Mouse (Mus musculus): ENCODE measurements at regions not wholly inside any gene's neighbourhood (a gene's known extent, or its start where the extent isn't known, plus 50 kb on each side); places are given as distances from the start of the nearest gene placed in this dataset.

- Histone ChIP-seq H3K4me3 (replicated peaks; ENCODE audit: extremely low read depth, low read depth, low read length) (no peak overlapping the region), H3K4me1 (ENCODE audit: control insufficient read depth, insufficient read depth, low read length) (no peaks in the 10 kb centered on the region)
- 62% methylated on average over 7 of the region's 7 CpGs for WGBS
- no peak for DNase-seq
- no peak for TF ChIP-seq POLR2A (IDR thresholded peaks at IDR 0.05; ENCODE audit: borderline replicate concordance, extremely low read depth, low read depth, low read length)
- no peak for TF ChIP-seq CTCF (IDR thresholded peaks at IDR 0.05; ENCODE audit: insufficient read depth, low read length)
These were observed 390.9 kb downstream of the Adamts20 start for GRCm38 (mm10) chr15:94074161-94074950.

GRCm38 (mm10) chr15:94067721-94068120, 397.5 kb downstream of the Adamts20 start:
- no peak for DNase-seq
- Histone ChIP-seq H3K4me3 (replicated peaks; ENCODE audit: extremely low read depth, low read depth, low read length) (no peak overlapping the region), H3K4me1 (ENCODE audit: control insufficient read depth, insufficient read depth, low read length) (no peaks in the 10 kb centered on the region)
- no peak for TF ChIP-seq POLR2A (IDR thresholded peaks at IDR 0.05; ENCODE audit: borderline replicate concordance, extremely low read depth, low read depth, low read length)
- TF ChIP-seq CTCF (IDR thresholded peaks at IDR 0.05; ENCODE audit: insufficient read depth, low read length): no peak
- WGBS: 76% methylated on average over 3 of the region's 3 CpGs

GRCm38 (mm10) chr15:94049638-94050273, 415.5 kb downstream of the Adamts20 start:
- no peak for DNase-seq
- TF ChIP-seq POLR2A (IDR thresholded peaks at IDR 0.05; ENCODE audit: borderline replicate concordance, extremely low read depth, low read depth, low read length) (no peak), CTCF (IDR thresholded peaks at IDR 0.05; ENCODE audit: insufficient read depth, low read length) (no peak)
- WGBS: 42% methylated on average over 5 of the region's 5 CpGs
- Histone ChIP-seq H3K4me3 (replicated peaks; ENCODE audit: extremely low read depth, low read depth, low read length) (no peak overlapping the region), H3K4me1 (ENCODE audit: control insufficient read depth, insufficient read depth, low read length) (no peaks in the 10 kb centered on the region)

GRCm38 (mm10) chr15:94046186-94046585, 419.0 kb downstream of the Adamts20 start:
- 79% methylated on average over 6 of the region's 6 CpGs for WGBS
- no peak for TF ChIP-seq CTCF (IDR thresholded peaks at IDR 0.05; ENCODE audit: insufficient read depth, low read length)
- no peak for TF ChIP-seq POLR2A (IDR thresholded peaks at IDR 0.05; ENCODE audit: borderline replicate concordance, extremely low read depth, low read depth, low read length)
- Histone ChIP-seq H3K4me1 (ENCODE audit: control insufficient read depth, insufficient read depth, low read length) (no peaks in the 10 kb centered on the region), H3K4me3 (replicated peaks; ENCODE audit: extremely low read depth, low read depth, low read length) (no peak overlapping the region)
- DNase-seq: no peak

- Histone ChIP-seq H3K4me3 (replicated peaks; ENCODE audit: extremely low read depth, low read depth, low read length) (peak overlapping the region; percentile 14), H3K4me1 (ENCODE audit: control insufficient read depth, insufficient read depth, low read length) (no peaks in the 10 kb centered on the region)
- DNase-seq: no peak
- TF ChIP-seq POLR2A (IDR thresholded peaks at IDR 0.05; ENCODE audit: borderline replicate concordance, extremely low read depth, low read depth, low read length): no peak
- no peak for TF ChIP-seq CTCF (IDR thresholded peaks at IDR 0.05; ENCODE audit: insufficient read depth, low read length)
- WGBS: 31% methylated on average over 18 of the region's 18 CpGs
These were observed 420.0 kb downstream of the Adamts20 start for GRCm38 (mm10) chr15:94045131-94045756.

- no peak for DNase-seq
- Histone ChIP-seq H3K4me3 (replicated peaks; ENCODE audit: extremely low read depth, low read depth, low read length) (no peak overlapping the region), H3K4me1 (ENCODE audit: control insufficient read depth, insufficient read depth, low read length) (no peaks in the 10 kb centered on the region)
- 65% methylated on average over 2 of the region's 2 CpGs for WGBS
- TF ChIP-seq POLR2A (IDR thresholded peaks at IDR 0.05; ENCODE audit: borderline replicate concordance, extremely low read depth, low read depth, low read length): no peak
- TF ChIP-seq CTCF (IDR thresholded peaks at IDR 0.05; ENCODE audit: insufficient read depth, low read length): no peak
These were observed 432.3 kb downstream of the Adamts20 start for GRCm38 (mm10) chr15:94032957-94033356.

GRCm38 (mm10) chr15:94025996-94026696, 430.5 kb upstream of the Prickle1 start:
- no peak overlapping the region for H3K4me3 ChIP-seq (replicated peaks; ENCODE audit: extremely low read depth, low read depth, low read length)
- 52% methylated on average over 16 of the region's 16 CpGs for WGBS
- no peak for DNase-seq
- peaks cover 5% of the 10 kb centered on the region for H3K4me1 ChIP-seq (ENCODE audit: control insufficient read depth, insufficient read depth, low read length)
- TF ChIP-seq POLR2A (IDR thresholded peaks at IDR 0.05; ENCODE audit: borderline replicate concordance, extremely low read depth, low read depth, low read length) (no peak), CTCF (IDR thresholded peaks at IDR 0.05; ENCODE audit: insufficient read depth, low read length) (no peak)

GRCm38 (mm10) chr15:94025239-94025971, 429.7 kb upstream of the Prickle1 start:
- no peak for DNase-seq
- 49% methylated on average over 20 of the region's 20 CpGs for WGBS
- TF ChIP-seq CTCF (IDR thresholded peaks at IDR 0.05; ENCODE audit: insufficient read depth, low read length) (no peak), POLR2A (IDR thresholded peaks at IDR 0.05; ENCODE audit: borderline replicate concordance, extremely low read depth, low read depth, low read length) (no peak)
- Histone ChIP-seq H3K4me3 (replicated peaks; ENCODE audit: extremely low read depth, low read depth, low read length) (no peak overlapping the region), H3K4me1 (ENCODE audit: control insufficient read depth, insufficient read depth, low read length) (peaks cover 5% of the 10 kb centered on the region)

- peaks cover 5% of the 10 kb centered on the region for H3K4me1 ChIP-seq (ENCODE audit: control insufficient read depth, insufficient read depth, low read length)
- TF ChIP-seq CTCF (IDR thresholded peaks at IDR 0.05; ENCODE audit: insufficient read depth, low read length): no peak
- TF ChIP-seq POLR2A (IDR thresholded peaks at IDR 0.05; ENCODE audit: borderline replicate concordance, extremely low read depth, low read depth, low read length): no peak
- WGBS: 53% methylated on average over 3 of the region's 3 CpGs
- DNase-seq: no peak
- H3K4me3 ChIP-seq (replicated peaks; ENCODE audit: extremely low read depth, low read depth, low read length): no peak overlapping the region
These were observed 429.1 kb upstream of the Prickle1 start for GRCm38 (mm10) chr15:94024806-94025205.

All from lung, adult 2 months (tissue).